Mouse (Mus musculus) adrenal gland, postnatal 25 days (tissue): ENCODE measurements around the gene Mocs2. TPM values are rescaled to one million over a fixed set of nuclear protein-coding genes. Genes with fewer than 3 reads are reported as not detected.

Experiments
- DNase-seq: peaks from one replicate; pipeline ENCODE4 v3.0.0; 2021; ENCODE audit warnings: mixed read lengths
- long read RNA-seq: library from polyadenylated mRNA; stranded (forward); transcript quantifications from one replicate; pipeline ENCODE4 v2.0.0, GENCODE M21; 2021
- total RNA-seq: library from RNA; stranded (reverse); gene quantifications from 2 replicates; pipeline ENCODE4 v1.2.3, GENCODE M21; 2021

The Mocs2 gene
- 183 and 187 TPM in 2 replicates for total RNA-seq
- long read RNA-seq, transcript Mocs2-207 (7 exons, 1,193 nt) = major isoform, 167 of 271 reads
- long read RNA-seq, transcript Mocs2-209 (5 exons, 2,116 nt) = minor isoform, 7 of 271 reads
- long read RNA-seq, transcript Mocs2-208 (6 exons, 1,855 nt) = minor isoform, 25 of 271 reads
- long read RNA-seq, partial matches to known transcripts = 15 of 271 reads
- long read RNA-seq, other reads (novel, unspliced or antisense) = 53 of 271 reads

DNA sequence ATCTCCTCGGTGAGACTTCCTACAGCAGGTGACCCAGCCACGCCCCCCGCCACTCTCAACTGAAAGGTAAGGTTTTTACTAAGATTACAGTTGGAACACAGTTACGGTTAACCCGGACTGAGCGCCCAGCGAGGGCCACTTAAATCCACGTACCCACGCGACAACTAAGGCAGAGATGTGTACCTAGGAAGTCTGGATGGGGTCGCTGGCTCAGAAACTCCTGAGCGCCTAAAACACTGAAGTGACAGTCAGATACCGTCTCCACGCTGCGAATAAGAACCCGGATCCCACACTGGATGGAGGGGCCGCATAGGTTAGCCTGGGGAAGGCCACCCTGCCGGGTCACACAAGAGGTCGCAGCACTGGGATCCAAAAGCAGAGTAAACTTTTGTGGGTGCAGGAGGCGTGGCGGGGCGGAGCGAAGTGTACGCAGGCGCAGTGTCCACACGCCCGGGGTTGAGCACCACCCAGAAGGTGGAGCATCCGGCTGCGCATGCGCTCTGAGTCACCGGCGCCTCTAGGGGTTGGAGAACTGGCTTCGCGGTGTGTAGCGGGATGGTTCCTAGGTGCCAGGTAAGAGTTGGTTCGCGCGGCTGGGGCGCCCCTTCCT, at the start of gene Mocs2:
Mocs2 (plus strand) TSS at position 486 of the 610 bp plus-strand sequence.
- DNase-seq = peak; percentile 97

DNA sequence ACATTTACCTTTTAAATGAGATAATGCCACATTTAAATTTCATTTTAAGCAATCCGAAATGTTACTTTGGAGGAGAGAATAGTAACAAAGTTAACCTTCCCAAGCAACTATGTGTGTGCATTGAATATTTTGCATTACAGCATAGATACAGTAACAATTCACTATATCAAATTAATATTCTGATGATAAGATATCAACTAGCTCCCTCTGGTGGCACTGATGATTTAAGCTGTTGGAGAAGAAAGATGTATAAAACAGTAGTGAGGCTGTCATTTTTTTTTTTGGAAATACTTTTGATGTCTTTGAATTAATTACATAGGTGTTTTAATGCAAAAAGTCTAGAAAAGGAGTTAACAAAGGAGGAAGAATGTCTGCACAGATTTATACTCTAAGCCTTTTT, 26.5 kb upstream of the Mocs2 start:
- DNase-seq = no peak

DNA sequence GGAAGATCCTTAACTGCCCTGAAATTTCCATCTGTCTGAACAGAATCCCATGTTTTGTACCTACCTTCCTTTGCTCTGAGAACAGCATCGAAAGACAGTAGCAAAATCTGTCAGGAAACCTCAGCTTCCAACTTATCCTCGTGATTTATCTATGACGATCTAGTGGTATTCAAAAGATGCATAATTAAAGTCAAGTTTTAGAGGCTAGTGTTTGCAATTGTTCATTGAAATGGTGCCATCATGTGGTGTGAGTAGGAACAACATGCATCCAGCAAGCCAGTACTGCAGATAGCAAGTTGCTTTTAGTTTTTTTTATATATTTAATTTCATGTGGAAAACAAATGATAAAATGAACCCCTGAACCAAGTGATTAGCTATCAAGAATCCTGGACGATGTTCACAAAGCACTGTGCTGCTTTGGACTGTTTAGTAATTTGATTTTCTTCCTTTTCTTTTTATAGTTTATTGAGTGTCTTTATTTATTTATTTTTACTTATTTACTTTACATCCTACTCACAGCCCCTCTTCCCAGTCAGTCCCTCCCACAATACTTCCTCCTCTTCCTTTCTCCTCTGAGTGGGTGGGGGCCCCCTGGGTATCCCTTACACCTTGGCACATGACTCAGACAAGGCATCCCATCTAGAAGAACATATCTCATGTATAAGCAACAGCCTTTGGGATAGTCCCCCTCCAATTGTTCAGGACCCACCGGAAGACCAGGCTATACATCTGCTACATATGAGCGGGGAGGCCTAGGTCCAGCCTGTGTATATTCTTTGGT, 24.6 kb upstream of the Mocs2 start:
- peak; percentile 48 for DNase-seq

DNA sequence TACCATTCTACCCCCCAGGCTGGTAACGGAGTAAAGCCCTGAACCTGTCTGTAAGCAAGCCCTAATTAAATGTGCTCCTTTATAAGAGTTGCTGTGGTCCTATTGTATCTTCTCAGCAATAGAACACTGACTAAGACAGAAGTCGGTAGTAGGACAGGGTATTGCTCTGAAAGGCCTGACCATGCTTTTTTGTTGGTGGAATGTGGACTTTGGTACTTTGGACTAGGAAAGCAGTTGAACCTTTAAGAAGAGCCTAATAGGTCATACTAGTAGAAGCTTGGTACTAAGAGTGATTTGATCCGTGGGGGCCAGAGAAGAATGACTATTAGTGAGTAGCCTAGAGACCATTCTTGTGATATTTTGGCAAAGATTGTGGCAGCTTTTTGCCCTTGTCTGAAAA, 16.2 kb upstream of the Mocs2 start:
- no peak for DNase-seq

DNA sequence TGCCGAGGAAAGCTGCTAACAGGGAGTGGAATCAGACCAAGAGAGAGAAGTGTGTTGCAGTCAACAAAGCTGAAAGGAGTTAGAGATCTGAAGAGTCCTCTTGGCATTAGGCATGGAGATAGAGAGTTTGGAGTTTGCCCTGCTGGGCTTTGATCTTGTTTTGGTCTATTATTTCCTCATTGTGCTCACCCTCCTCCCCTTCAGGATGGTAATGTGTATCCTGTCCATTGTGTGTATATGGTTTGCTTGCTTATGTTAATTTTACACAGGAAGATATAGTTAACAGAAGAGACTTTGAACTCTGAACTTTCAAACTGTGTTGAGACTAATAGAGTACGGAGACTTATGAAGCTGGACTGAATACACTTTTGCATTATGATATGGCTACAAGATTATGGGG, 15.1 kb upstream of the Mocs2 start:
- no peak for DNase-seq

DNA sequence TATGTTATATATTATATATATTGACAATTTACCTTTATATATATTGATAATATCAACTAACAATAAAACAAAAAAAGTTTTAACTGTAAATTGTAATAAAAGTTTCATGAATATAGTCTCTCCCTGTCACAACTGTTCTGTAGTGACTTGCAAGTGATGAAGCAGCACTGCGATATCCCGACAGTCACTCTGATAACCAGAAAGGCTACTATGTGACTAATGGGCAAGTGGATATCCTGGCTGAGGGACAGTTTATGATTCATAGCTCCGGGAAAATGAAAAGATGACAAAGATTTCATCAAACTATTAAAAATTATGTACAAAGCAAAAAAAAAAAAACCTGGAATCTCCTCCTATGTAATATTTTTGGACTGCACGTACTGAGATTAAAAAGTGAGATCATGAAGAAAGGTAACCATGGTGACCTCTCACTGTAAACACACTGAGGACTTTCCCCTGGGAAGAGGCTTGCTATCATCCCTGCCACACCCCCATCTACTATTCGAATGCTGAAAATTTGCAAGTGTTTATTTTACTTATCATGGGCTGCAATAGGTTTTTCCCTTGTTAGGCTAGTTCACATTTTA, 8.3 kb upstream of the Mocs2 start:
- DNase-seq = no peak

DNA sequence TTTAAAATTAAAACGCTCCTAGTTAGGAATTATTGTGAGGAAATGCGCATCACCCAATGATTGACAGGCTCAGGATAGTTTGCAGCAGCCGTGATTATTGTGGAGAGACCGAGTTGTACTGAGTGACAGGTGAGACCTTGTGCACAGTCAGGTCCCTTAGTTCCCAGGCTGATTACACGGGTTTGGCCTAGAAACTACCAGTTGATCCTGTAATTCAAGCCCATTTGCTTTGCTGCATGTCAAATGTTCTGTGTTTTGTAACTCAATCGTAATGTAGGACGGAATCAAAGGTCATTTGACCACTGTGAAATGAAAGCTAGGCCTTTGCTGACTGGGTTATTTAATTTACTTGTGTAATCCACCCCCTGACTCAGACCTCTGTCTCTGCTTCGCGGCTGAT, 477 bp downstream of the Mocs2 start:
- DNase-seq = no peak

DNA sequence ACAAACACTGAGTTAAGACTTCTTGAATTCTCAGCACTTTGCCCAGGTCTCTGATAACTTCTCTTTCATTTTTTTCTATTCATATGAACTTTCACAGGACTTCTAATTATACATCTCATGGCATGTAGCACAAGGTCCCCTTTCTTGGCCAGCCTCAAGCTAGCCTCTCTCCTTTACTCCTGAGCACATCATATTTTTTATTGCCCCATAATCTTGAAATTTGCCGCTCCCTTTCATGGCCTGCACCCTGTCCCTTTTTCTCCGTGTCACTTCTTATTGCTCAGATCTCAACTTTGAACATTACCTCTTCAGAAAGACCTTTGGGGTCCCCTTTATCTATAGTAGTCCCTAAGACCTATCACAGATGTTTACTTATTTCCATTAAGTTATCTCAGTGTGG, 4.8 kb downstream of the Mocs2 start:
- DNase-seq = no peak

DNA sequence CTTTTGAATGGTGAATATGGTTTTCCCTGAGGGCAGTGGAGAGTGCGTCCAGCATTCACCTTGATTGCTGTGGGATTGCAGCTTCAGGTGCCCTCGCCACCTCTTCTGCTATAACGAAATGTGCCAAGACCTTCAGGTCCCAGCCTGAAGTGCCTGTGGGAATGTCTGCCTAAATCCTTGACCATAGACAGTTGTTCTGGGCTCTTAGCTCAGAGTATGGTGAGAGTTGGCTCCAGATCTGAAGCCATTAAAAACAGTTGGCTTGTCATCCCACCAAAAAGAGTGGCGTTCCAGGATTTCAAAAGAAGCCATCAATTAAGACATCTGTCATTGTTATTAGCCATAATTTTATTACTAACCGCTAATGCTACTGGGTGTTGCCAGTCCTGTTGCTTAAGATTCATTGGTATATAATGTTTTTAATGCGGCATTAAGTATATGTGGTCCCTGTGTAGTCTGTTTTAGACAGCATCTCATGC, 7.4 kb downstream of the Mocs2 start:
- no peak for DNase-seq

DNA sequence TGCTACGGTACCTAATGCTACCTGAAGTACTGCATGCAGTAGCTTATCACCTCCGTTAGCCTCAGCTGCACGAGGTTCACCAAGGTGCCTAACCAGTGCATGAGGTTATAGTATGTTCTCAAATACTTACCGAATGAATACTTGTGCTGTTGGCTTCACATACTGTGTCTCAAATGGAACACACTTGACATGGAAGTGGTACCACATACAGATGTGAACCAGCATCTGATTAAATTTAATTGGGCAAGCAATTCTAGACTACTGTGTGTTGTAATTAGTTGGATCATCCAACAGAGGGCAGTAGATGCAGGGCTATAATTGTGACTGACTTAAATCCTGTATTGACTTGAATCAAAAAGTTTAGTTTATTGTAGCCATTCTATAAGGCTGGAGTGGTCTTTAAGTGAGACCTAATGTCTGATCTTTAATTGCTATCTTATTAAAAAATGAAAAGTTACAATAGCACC, 13.4 kb downstream of the Mocs2 start:
- no peak for DNase-seq

DNA sequence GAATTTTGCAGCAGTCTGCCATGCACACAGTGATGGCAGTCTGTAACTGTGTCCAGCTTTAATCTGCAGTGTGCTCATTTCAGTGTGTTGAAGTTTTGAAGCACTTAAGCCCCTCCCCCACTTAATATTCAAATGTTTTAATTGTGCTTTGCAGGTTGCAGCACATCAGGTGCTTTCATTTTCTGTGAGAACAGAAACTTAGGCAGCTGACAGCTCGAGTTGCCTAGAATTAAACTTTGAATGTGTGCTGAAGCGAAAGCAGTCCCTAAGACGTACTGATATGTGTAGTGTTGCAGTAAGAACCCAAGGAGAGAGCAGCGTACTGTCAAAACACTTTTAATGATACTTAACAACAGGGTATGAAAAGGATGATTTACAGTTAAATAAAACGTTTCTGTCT, 14.7 kb downstream of the Mocs2 start:
- DNase-seq = no peak

DNA sequence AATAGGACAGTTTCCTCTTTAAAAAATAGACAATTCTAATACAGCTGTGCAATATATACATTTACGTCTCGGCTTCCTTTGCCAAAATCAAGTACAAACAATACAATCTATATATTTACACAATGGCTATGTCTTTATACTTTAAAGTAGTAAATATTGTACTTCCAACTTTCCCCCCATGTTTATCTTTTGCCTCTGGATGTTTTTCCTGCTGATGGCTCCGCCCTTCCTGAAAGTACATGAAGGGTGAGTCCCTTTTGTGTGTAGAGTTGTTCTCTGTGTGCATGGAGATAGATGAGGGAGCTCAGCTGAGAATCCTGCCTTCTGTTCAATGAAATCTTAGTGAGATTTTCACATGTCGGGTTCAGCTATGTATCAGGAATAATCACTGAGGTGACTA, 15.3 kb downstream of the Mocs2 start:
- no peak for DNase-seq

DNA sequence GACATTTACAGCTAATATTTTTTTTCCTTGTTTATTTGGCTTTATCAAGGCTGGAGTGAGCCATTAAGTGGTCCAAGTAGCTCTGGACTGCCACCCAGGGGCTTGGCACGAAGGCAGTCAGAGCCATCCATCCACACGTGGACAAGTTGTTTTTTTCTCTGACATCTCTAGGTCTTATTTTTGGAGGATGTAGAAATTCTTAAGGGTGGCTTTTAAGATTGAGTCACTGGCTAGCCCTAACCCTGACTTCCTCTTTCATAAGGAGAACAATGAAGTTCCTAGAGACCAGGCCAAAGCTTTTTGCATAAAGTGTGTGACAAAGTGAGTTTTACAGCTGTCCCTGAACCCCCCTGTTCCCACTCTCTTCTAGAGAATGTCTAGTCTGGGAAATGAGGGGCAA, 16.5 kb downstream of the Mocs2 start:
- no peak for DNase-seq

DNA sequence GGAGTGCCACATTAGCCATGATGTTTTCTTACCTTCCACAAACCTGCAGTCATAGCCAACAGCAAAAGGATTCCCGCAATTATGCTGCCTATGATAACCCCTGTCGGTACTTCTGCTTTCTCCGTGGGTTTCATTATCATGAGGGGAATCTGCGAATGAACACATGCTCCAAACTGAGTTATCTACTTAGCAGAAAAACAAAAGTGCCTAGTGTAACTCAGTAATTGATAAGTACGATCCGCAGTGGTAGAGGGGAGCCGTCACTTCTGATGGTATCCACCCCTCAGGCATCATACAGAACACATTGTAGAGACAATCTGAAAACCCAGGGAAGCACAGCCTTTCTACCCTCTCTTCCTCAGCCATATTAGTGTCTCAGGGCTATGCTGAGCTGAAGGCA, 19.0 kb downstream of the Mocs2 start:
- DNase-seq = no peak

DNA sequence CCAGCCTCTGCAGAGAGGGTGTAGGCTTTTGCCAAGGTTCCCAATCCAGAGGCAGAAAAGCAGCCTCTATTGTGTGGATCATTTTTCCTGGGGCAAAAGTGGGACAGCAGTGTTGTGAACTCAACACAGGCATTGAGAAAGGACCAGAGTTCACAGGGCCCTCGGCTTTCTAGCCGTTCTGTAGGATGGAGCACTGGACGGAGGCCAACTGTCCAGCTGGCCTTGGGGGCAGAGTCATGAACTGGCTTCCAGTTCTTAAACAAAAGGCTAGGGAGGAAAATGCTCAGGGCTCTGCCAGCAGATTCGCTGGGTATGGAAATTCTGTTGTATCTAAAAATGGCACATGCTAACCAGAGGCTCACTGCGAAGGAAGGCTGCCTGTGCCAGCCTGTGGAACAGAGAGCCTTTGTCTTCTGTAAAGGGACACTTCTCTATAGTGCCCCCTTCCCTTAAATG, 20.5 kb downstream of the Mocs2 start:
- DNase-seq = peak; percentile 82

DNA sequence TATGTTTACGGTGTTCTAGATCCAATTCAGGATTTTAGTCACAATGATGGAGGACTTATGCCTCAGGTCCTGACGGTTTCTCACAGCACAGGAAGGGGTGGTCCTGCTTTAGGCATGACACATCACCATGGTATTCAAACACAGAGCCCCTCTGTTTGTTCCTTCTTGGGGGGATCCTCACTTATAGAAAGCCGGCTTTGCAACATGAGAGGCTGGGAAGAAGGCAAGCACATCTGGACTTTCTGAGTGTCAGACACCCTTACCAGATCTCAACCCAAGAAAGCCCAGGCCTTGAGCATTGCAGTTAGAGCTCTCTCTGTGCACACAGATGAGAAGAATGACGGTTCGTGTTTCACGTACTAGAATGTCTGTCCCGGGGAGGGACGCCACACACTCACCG, 21.1 kb downstream of the Mocs2 start:
- no peak for DNase-seq

DNA sequence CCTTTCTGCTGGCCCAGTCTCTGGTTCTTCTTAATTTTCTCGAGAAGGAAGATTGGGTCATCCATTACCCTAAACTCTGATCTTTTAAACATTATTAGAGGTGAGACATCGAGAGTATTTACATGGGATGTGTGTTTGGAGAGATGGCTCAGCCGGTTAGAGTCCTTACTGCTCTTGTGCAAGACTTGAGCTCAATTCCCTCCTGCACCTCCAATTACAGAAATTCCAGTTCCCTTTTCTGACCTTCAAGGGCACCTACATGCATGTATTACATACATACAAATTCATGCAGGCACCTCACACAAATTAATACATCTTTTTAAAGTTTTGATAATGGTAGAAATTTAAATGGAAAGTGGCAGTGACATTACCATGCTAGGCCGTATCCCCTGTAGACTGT, 22.5 kb downstream of the Mocs2 start:
- no peak for DNase-seq

DNA sequence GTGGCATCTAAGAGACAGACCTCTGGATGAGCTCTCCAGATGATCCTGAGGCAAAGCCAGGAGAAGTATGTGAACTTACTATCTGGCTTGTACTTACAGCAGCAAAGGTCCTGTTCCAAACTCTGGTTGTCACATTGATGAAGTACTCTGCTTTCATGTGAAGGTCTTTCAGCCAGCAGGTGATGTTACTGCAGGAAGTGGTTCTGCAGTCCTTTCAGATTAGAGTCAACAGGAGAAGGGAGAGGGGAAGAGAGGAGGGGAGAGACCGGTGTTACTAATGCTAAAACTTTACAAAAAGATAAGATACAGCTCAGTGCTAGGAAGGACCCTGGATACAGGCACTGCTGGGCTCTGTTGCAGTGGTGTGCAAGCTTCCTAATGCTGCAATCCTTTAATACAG, 25.3 kb downstream of the Mocs2 start:
- DNase-seq = no peak

DNA sequence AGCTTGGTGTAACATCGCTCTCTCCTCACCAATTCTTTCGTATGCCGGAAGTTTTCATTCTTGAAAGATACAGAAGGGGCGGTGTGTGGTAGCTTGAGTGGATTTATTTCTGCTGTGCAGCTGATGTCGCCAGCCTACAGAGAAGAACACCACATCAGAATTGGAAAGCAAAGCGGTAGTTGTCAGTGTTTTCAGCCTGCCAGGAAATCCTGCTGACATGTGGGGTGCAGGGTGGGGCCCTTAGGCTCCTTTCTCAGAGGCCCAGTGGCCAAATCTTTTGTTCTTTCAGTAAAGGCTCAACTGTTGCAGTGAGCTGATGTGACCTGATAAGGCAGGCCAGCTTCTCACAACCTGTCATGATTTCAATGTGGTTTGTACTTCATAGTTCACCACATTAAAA, 27.8 kb downstream of the Mocs2 start:
- no peak for DNase-seq

DNA sequence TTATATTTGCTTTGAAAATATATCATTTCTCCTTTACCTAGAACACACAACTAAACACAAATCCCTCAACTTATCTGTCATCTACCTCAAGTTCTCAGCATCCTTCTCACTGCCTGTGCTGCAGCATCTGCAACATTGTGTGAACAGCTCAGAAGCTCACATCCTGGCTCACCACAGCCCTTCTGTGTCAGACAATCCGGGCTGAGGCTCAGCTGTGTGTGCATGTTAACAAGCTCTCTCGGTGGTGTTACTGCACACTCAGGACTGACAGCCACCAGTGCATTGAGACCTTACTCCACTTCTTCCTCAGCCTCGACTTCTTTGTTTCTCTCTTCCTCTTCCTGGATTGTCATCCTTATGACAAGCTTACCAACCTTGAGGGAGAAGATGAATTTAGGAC, 30.9 kb downstream of the Mocs2 start:
- DNase-seq = no peak

DNA sequence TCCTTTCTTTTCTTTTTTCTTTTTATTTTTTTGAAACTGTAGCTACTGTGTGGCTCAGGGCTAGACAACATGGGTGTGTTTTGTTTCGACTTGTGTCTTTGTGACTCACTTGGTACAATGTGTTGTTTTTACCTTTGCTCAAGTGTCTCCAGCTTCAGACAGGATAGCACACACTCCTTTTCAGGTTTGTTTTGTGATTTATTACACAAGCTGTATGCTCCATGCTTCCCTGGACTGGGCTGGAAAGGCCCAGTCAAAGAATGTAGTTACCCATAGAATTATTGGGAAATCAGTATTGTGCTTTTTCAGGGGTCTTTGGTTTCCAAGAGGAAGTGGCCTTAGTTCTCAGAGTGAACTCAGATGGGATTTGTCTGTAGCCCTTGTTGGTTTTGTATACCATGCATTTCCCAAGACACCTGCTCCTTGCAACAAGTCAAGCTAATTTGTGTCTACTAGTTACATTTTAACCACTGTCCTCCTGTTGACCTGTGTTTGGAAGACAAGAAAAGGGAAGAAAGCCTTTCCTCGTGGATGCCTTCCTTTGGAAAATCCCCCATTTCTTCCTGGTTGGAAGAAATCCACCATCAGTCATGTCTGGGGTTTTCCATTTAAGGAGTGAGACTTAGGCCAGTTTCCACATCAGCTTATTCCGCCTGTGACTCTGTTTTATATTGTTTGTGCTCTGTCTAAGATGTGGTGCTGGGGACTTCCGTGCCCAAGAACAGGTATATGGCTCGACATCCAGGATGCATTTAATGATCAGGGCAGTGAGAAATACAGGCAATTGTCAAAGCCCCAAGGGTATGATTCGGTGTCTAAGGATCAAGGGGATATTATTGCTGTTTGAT, 34.5 kb downstream of the Mocs2 start:
- DNase-seq = no peak

DNA sequence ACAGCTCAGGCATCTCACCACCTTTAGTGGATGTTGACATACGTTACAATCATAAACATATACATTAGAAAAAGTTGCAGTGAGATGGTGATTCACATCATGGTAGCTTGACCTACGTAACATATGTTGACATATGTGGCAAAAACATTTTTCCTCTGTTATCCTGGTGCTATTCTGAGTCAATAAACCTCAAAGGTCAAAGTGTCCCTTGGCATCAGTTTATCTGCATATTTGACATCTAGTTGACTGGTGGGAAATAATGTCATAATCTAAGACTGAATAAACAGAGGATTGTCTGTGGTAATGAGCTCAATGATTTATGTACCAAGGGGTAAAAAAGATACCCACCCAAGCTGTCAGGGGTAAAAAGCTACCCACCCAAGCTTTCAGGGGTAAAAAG, 35.1 kb downstream of the Mocs2 start:
- DNase-seq = no peak
